Mouse (Mus musculus) spleen, postnatal 4 days (tissue): ENCODE data around the gene Vegfb.
A peak's percentile ranks its signal among the peaks of the same experiment; 100 is the strongest.

Experiments used
- DNase-seq, 2 experiments: peaks; one replicate each; pipeline ENCODE4 v3.0.0; 2022; ENCODE audit warnings: low spot score in 2 of 2

Vegfb gene

GRCm38 (mm10) chr19:6941372-6942248 is 45.8 kb downstream of the Vegfb start, which contains the start of gene Bad:
Gene Bad (plus strand): TSS chr19:6941861.
- DNase-seq: peak; percentile 95 to 99

DNA sequence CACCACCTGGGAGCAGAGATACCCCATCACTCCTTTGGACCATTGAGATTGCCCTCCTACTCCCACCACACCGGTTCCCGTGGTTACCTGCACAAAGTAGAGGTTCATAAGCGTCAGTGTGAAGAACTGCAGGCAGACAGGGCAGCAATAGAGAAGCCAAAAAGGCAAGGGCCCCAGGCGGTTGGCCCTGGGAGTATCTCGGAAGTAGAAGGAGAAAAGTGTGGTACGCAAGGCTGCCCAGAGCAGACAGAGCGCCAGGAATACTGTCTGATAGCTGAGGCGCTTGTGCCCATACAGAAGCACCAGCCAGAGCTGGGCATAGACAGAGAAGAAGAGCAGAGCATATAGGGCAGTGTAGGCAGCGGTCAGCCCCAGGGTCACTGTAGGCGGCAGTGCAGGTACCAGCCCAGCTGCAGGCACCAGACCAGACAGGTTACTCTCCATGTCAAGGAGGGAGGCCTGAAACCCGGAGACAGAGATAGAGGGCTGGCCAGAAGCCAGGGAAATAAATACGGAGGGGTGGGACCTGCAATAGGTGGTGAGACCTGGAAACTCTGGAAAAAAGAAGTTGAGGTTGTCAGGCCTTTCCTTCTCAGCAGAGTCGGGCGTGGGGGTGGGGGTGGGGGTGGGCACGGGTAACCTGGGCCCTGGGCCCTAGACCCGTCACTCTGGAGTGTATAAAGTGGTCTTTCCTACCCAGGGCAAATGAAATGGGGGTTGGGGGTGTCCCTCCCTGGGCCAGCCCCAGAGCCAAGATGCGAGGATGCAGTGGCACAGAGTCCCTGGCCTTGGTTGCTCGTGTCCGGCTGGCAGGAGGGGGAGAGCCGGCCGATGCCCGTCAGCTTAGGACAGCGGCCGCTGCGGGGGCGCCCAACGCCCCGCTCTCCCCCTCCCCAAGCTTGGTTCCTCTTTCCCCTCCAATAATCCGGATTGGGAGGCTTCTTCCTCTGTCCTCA is 46.8 kb downstream of the Vegfb start:
- peak in 1 of 2 experiments; percentile 65 for DNase-seq

DNA sequence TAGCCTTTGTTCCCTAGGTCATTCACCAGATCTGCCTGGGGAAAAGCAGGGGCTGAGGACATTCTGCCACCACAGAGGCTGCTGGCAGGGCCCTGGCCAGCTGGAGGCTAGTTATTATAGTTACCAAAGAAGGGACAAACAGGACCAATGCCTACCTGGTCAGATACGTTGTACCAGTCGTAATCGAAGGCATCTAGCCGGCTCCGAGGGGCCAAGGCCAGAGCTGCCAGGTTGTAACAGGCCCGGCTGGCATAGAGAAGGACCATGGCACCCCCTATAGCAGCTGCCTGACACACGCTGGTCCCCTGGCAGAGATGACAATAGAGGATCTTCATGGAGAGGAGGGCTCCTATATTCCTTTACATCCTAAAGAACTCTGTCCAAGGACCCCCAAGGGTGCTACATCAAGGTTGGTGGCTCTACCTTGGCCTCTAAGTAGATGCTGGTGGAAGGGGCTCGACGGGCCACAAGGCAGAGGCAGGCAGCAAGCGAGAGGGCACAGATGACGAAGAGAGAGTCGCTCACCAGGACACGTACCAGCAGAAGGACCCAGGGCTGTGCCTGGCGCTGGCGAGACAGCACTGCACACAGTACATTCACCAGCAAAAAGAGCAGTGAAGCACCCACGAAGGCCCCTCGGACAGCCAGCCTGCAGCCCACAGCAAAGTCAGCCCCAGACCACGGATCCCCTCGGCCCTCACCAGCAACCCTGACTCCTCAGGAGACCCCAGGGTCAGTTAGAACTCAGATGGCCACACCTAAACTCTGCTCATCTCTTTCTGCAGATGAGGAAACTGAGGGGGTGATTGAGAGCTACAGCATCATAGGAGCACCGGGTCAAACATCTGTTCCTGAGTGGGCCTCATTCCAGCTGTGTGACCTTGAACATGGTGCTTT is 48.1 kb downstream of the Vegfb start:
- peak in 1 of 2 experiments; percentile 63 for DNase-seq

DNA sequence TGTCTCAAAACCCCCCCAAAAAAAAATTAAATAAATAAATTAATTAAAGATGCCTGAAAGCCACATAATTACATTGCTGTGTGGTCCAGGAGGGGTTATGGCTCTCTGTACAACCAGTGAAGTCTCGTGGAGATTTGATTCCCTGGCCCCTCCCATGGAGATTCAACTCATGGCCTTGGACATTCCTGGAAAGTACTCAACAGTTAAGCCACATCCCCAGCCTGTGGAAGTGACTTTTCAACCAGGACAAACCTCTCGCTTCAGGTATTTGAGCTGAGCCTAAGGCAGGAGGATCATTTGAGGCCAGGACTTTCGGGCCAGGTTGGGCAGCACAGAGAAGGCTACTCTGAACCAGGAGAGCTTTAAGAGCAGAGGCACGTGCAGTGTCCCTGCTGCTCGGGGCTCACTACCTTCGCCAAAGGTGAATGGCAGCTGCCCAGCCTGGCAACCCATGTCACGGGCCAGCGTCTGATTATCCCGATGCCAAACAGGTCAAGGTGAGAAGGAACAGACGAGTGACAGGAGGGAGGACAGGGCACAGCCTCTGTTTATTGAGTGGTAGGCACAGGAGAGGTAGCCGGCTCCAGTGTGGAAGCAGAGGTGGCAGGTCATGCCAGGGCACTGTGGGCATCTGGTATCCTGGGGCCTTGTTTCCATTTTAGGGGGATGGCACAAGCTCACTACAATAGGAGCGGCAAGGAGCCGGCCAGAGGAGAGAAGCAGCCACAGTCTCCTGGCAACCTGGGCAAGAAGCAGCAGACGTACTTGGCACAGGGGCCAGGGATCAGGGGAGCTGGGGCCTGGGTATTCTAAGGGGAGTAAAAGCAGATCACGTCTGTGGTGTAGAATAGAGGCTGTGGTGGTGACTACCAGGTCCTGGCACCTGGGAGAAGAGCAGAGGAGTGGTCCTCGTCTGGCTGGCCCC is 49.6 kb downstream of the Vegfb start:
- no peak for DNase-seq

DNA sequence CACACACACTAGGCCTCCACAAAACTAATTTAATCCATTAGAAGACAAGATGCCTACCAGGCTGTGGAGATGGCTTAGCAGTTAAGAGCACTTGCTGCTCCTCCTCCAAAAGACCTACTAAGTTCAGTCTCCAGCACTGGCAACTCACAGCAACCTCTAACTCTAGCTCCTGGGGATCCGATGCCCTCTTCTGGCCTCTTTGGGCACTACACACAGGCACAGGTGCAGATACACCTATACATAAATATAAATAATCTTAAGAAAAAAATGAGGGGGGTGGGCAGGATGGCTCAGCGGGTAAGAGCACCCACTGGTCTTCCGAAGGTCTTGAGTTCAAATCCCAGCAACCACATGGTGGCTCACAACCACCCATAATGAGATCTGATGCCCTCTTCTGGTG is 51.2 kb downstream of the Vegfb start:
- DNase-seq: peak; percentile 44 to 80

DNA sequence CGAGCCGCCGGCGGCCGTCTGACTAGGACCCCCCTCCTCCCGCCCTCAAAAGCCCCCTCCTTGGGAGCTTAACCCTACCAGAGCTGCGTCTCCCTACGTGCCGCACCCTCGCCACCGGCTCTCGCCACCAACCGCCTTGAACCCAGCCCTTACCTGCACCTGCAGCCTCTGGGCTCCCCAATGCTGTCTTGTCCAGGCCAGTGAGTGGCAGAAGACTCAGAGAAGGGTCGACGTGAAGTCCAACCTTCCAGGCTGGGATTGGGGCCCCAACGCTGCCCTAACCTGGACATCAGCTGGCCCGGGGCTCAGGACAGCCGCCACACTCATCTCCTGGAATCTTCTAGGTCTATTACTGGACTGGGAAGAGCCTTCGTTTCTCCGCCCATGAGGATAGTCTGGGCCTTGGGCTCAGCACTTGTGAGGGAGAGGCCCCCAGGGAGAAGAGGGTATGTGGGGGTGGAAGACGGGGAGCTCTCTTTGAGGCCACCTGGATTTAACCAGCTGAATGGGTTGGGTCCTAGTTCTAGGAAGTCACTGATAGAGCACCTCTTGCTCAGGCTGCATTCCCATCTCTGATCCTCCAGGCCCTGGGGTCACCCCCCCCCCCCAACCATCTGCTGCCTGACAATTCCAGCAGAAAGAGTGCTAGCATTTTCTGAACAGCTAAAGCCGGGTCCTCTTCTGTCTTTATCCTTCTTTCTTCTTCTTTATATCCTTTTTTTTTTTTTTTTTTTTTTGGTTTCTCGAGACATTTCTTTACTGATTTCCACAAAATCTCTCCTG is 53.1 kb downstream of the Vegfb start, which contains the start of gene Kcnk4:
Kcnk4 (minus strand) TSS at position 321 of the 783 bp plus-strand sequence.
- DNase-seq: peak in 1 of 2 experiments; percentile 64

- DNase-seq: peak in 1 of 2 experiments; percentile 68
Measured at GRCm38 (mm10) chr19:6933436-6934194, 53.8 kb downstream of the Vegfb start.

DNA sequence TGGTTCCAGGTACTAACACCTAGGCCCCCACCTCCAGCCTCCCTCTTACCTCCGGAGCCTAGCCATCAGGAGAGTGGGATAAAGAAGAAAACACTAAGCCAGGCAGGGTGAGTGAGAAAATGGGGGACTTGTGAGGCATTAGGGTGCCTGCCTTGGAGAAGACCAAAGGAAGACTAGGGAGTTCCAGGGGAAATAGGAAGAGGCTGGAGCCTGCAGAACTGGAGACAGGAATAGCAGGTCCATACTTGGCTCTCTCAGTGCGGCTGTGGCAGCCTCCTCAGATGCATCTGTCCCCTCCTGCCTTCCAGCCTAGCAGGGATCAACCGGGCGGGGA is 54.4 kb downstream of the Vegfb start:
- no peak for DNase-seq
